Mouse (Mus musculus) urinary bladder, postnatal 4 days (tissue): ENCODE data around the gene Cdh24.

Experiments used
- DNase-seq, 2 experiments: peaks; one replicate each; pipeline ENCODE4 v3.0.0; 2021 to 2022; ENCODE audit warnings: low spot score in 2 of 2

The Cdh24 gene

DNA sequence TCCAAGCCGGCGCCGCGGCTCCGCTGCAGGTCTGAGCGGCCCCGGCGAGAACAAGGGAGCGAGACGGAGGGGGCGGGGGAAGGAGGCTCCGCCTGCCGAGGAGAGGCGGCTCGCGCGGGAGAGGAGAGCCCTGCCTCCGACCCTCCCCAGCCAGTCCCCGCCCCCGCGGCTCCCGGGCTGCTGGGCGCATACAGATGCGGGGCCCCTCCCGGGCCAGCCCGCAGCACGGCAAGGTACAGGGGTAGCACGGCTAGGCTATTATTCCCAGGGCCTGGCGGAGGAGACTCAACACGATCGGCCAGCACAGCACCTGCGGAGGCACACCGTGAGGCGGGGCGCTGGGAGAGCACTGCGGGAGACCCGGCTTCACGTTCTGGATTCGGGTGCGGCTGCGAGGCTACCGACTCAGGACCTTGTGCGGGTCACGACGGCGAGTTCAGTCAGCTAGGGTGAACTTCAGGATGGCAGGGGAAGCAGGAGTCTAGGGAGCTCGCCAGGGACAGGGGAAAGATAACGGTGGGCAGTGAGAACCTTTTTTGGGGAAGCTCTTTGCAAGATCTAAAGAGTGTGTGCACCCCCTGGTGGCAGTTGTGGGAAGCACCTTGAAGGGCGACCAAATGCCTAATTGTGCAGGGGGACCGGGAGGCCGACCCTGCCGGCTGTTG is at the start of gene Cdh24:
Cdh24 (minus strand) TSS at position 60 of the 665 bp plus-strand sequence.
- DNase-seq = peak; percentile 85 to 90

GRCm38 (mm10) chr14:54687251-54687650 is 46.1 kb upstream of the Cdh24 start:
- no peak for DNase-seq

DNA sequence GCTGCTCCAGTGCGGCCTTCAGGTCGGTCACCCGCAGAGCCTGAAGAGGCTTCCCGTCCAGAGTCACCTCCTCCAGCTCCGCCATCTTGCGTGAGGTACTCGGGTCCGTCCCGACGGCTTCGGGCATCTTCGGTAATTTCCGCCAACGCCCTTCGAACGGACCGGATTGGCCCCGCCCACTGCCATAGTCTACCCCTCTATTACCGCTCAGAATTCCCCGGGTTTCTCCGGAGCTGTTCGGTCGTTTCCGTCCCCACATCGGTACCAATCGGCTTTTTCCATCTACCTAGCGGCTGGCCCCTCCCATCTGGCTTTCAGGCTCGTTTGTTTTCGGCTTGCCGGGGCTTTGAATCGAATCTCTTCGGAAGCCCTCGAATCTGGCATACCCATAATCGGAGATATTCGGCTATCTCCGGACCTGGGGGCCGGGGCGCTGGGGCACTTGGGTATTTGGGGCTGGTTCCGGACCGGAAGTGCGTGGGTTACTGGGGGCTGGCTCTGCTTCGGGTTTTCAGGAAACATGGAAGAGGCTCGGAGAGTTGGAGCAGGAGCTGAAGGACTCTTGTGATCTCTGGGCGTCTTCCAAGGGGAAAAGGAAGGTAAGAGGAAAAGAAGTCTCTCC is 45.5 kb upstream of the Cdh24 start, which contains the start of gene Acin1:
Acin1 (minus strand) TSS at position 410 of the 622 bp plus-strand sequence.
- DNase-seq = peak; percentile 100

- peak in 1 of 2 experiments; percentile 72 for DNase-seq
Observed at GRCm38 (mm10) chr14:54686063-54686521, 44.9 kb upstream of the Cdh24 start, which contains the start of gene 1700123O20Rik. TSS of gene 1700123O20Rik (plus strand) at chr14:54686216.

- no peak for DNase-seq
Observed at GRCm38 (mm10) chr14:54685471-54685870, 44.3 kb upstream of the Cdh24 start.

GRCm38 (mm10) chr14:54682396-54682795 is 41.2 kb upstream of the Cdh24 start:
- no peak for DNase-seq

GRCm38 (mm10) chr14:54678657-54679304 is 37.6 kb upstream of the Cdh24 start:
- no peak for DNase-seq

- no peak for DNase-seq
Observed at GRCm38 (mm10) chr14:54676290-54676689, 35.1 kb upstream of the Cdh24 start.

DNA sequence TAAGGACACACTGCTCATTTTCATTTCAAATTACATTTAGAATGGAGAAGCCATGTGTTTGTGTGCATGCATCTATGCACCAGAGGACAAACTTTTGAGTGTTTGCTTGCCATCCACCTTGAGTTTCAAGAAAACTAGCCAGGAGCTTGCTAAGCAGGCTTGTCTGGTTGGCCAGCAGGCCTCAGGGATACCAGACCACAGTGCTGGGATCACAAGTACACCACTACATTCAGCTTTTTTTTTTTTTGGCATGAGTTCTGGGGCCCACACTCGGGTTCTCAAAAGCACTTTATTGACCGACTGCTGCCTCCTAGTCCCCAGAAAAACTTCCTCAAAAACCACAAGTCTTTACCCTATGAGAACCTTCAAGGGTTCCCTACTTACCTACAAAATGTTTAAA is 33.2 kb upstream of the Cdh24 start:
- DNase-seq = no peak

DNA sequence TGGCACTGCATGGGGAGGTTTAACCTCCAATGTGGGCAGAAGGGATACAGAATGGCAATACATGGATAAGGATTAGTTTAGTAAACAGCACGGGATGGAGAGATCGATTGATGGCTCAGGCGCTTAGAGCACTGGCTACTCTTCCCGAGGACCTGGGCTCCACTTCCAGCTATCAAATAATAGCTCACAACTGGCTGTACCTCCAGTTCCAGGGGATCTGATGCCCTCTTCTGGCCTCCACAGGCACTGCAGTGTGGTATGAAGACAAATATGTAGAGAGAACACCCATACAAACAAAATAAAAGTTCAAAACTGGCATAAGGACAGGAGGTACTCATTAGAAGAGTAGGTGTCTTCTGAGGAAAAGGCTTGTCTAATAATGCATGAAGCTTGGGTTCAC is 28.2 kb upstream of the Cdh24 start:
- no peak for DNase-seq

GRCm38 (mm10) chr14:54664477-54665222 is 23.5 kb upstream of the Cdh24 start:
- no peak for DNase-seq

- DNase-seq = no peak
Observed at GRCm38 (mm10) chr14:54660009-54660408, 18.8 kb upstream of the Cdh24 start.

- peak; percentile 77 to 84 for DNase-seq
Observed at GRCm38 (mm10) chr14:54653496-54653895, 12.3 kb upstream of the Cdh24 start.

DNA sequence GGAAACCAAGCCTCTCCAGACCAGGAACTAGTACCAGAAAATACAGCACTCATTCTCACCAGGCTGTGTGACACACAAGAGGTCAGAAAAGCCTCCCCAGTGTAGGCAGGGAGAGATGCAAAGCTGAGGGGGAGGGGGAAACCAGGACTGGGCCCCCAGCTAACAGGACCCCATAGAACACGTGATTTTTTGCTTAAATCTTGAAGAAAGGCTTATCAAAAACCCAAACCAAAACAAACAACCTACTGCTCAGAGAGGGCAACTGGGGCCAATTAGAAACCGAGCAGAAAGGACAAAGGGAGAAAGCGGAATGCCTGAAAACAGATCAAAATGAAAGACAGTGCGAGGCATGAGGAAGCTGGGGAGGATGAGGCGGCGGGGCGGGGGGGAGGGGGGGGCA is 11.6 kb upstream of the Cdh24 start:
- DNase-seq = no peak

GRCm38 (mm10) chr14:54651556-54651955 is 10.4 kb upstream of the Cdh24 start:
- DNase-seq = no peak

- peak; percentile 66 to 86 for DNase-seq
Observed at GRCm38 (mm10) chr14:54650621-54651454, 9.7 kb upstream of the Cdh24 start.

DNA sequence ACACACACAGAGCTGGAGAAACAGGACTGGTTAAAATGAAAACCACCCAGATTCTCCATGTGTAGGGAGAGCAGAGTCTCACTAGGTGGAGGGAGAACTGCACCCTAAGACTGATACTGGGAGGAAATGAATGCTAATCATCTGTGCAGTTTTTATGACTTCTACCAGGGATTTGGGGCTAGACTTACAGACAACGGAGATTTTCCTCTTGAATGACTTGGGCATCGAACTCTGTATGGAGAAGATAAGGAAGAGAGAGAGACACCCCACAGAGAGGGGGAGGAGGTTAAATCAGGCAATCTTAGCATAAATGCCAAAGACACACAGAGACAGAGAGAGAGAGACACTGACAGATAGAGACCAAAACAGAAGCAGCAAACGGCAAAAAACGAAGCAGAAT is 6.7 kb upstream of the Cdh24 start:
- no peak for DNase-seq

DNA sequence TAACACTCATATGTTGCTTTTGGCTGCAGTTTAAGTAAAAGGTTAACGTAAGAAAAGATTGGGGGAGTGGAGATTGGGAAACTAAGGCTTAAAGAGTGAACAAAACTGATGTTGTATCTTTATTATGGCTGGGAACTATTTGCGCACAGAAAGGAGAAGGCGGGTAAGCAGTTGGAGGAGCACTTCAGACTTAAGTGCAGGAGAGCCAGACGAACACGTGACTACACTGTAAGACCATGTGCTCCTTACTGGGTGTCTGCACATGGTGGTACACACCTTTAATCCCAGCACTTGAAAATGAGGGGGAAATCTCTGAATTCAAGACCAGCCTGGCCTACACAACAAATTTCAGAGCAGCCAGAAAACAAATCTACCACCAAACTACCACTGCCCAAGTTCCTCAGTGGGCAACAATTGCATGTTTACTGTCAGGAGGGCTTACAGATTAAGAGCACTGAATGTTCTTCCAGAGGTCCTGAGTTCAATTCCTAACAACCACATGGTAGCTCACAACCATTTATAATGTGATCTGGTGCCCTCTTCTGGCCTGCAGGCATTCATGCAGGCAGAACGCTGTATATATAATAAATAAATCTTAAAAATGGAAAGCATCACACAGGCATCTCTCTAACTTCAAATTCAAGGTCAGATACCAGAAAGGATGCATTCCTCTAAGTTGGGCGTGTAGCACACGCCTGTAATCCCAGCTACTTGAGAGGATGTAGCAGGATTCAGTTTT is 5.9 kb upstream of the Cdh24 start:
- no peak for DNase-seq

DNA sequence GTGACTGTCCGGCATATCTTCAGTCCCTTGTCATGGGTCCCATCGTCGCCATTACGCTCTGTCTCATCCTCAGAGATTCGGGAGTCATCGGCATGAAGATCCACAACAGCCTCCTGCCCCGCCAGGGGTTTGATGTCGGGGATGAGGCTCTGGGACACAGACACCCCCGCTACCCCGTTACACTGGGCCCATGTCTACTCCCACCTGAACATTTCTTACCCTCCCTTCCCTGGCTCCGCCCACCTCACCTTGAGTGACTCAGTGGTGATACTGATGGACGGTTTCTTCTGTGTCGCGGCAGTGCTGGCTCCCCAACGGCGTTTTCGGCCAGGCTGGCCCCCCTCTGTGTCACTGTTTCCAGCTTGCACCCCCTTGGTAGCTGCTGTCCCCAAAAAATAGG is 5.3 kb upstream of the Cdh24 start:
- DNase-seq = no peak

DNA sequence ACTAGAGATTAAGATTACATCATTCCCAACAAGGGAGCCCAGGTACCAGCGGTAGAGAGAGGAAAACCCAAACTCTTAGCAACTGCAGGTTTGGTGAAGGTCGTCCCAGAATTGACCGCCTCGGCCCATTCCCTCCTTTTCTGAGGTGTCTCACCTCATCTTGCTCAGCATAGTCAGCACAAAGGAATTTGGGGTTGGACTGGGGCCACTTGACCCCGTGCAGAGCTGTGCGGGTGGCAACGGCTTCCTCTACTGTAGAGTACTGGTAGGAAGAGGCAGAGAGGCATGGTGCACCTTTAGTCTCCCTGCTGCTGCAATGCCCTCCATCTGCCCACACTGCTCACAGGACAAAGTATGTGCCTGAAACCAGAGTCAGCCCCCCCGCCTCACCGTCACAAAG is 3.1 kb upstream of the Cdh24 start:
- no peak for DNase-seq
